Mouse (Mus musculus) ES-E14 (cell line): ENCODE data around the gene Aldh1l1.

Experiments used
- MAFK ChIP-seq: IDR thresholded peaks from 2 replicates; pipeline ENCODE4 v1.6.1; 2014; ENCODE audit warnings: mild to moderate bottlenecking, low read depth, low read length, inconsistent platforms; ENCODE audit not compliant: insufficient read depth
- ZC3H11A ChIP-seq: IDR thresholded peaks from 2 replicates; pipeline ENCODE4 v1.6.1; 2012; ENCODE audit warnings: low read depth, mild to moderate bottlenecking, inconsistent platforms, low read length, borderline replicate concordance
- ZNF384 ChIP-seq: IDR thresholded peaks from 2 replicates; pipeline ENCODE4 v1.6.1; 2012; ENCODE audit warnings: low read depth, low read length, inconsistent platforms

GRCm38 (mm10) chr6:90578174-90578573 is 91.9 kb downstream of the Aldh1l1 start:
- TF ChIP-seq ZNF384: no peak
- no peak for TF ChIP-seq ZC3H11A
- no peak for TF ChIP-seq MAFK
